Mouse (Mus musculus): ENCODE measurements around the gene Cep112. TPM values are rescaled to one million over a fixed set of nuclear protein-coding genes. Genes with fewer than 3 reads are reported as not detected.

The Cep112 gene
- polyA plus RNA-seq, 1 experiment: not detected

- Histone ChIP-seq H3K9me3 (peaks cover 14% of the 10 kb centered on the region), H3K36me3 (replicated peaks; ENCODE audit: low read length) (no peaks in the 10 kb centered on the region), H3K4me1 (peaks cover 6% of the 10 kb centered on the region; the same call in 1 of the 2 replicates), H3K27me3 (replicated peaks) (peaks cover 39% of the 10 kb centered on the region), H3K4me3 (replicated peaks) (no peak overlapping the region)
- TF ChIP-seq GATA1 (IDR thresholded peaks at IDR 0.05; ENCODE audit: borderline replicate concordance, low read length): no peak
- no peak for TF ChIP-seq FLI1 (IDR thresholded peaks at IDR 0.05; ENCODE audit: low read length)
Measured at GRCm38 (mm10) chr11:108906590-108907254, 481.7 kb downstream of the Cep112 start.

- Histone ChIP-seq H3K9me3 (peaks cover 40% of the 10 kb centered on the region), H3K4me1 (peaks cover 6% of the 10 kb centered on the region; the same call in 1 of the 2 replicates), H3K36me3 (replicated peaks; ENCODE audit: low read length) (no peaks in the 10 kb centered on the region), H3K4me3 (replicated peaks) (peak overlapping the region; percentile 28), H3K27me3 (replicated peaks) (peaks cover 45% of the 10 kb centered on the region)
- TF ChIP-seq GATA1 (IDR thresholded peaks at IDR 0.05; ENCODE audit: borderline replicate concordance, low read length) (no peak), FLI1 (IDR thresholded peaks at IDR 0.05; ENCODE audit: low read length) (no peak)
Measured at GRCm38 (mm10) chr11:108909396-108910195, 484.6 kb downstream of the Cep112 start.

Other genes with a start within 250 kb of the Cep112 start
- not detected in 2 replicates for gene Apoh, start 81.8 kb upstream of the Cep112 start, polyA plus RNA-seq (2012; ENCODE audit: insufficient read depth, low replicate concordance)
- gene Prkca, start 81.3 kb upstream of the Cep112 start, polyA plus RNA-seq (2012; ENCODE audit: insufficient read depth, low replicate concordance): 35.7 and 36.2 TPM in 2 replicates

Data from megakaryocyte, embryonic 14.5 days (primary cell).